Mouse (Mus musculus): ENCODE measurements around the gene Ammecr1.

DNA sequence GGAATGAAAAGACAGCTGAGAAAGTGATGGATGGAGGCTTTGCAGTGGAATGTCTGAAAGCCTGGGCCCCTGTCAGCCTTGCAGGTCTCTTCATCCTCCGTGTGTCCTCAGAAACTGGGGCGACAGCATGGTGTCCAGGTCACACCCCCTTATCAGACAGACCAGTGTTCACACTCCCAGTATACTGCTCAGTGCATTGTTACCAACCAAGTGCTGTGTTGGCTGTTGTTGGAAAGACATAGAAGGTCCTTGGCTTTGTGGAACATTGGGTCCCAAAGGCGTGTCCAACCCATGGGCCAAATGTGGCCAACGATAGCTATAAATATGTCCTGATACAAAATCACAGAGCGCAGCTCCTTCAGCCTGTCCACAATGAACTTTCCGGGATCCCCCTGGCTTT lies 136.0 kb downstream of the Ammecr1 start:
- TF ChIP-seq CTCF (IDR thresholded peaks at IDR 0.05; ENCODE audit: extremely low read depth, insufficient read length, insufficient replicate concordance, low read depth, low read length), result no peak
- TF ChIP-seq POLR2A (IDR thresholded peaks at IDR 0.05; ENCODE audit: low read depth, low read length), result no peak
